Mouse (Mus musculus) limb, embryonic 14.5 days (tissue): Measurements from ENCODE around the gene Jakmip3. TPM values are rescaled to one million over a fixed set of nuclear protein-coding genes. Genes with fewer than 3 reads are reported as not detected.
A peak's percentile ranks its signal among the peaks of the same experiment; 100 is the strongest.

Experiments used
- ATAC-seq: fragments of 200-750 bp; cut with Nextera tagmentation; 2 replicates; pipeline ENCODE4 v1.8.0; 2017; ENCODE audit warnings: low read depth, moderate number of reproducible peaks, moderate TSS enrichment; ENCODE audit not compliant: low FRiP score
- DNase-seq: peaks from one replicate; pipeline ENCODE4 v3.0.0-alpha.2; 2015; ENCODE audit warnings: low spot score
- H3K27ac ChIP-seq: fragments of 300-500 bp; sonication (generic); replicated peaks from 2 replicates; pipeline ENCODE4 v1.5.1; 2014; ENCODE audit warnings: low read depth, mild to moderate bottlenecking, low read length, moderate library complexity, mixed read lengths
- H3K27me3 ChIP-seq: fragments of 300-500 bp; sonication (generic); 2 replicates; pipeline ENCODE4 v1.6.1; 2014; ENCODE audit warnings: low read length, mixed read lengths; ENCODE audit not compliant: control insufficient read depth, insufficient read depth
- H3K36me3 ChIP-seq: fragments of 300-500 bp; sonication (generic); 2 replicates; pipeline ENCODE4 v1.6.1; 2014; ENCODE audit warnings: mild to moderate bottlenecking, low read length, moderate library complexity, mixed read lengths; ENCODE audit not compliant: control insufficient read depth, insufficient read depth
- H3K4me1 ChIP-seq: fragments of 300-500 bp; sonication (generic); 2 replicates; pipeline ENCODE4 v1.6.1; 2014; ENCODE audit warnings: antibody characterized with exemption, low read length, mixed read lengths; ENCODE audit not compliant: control insufficient read depth, insufficient read depth
- H3K4me2 ChIP-seq: fragments of 300-500 bp; sonication (generic); replicated peaks from 2 replicates; pipeline ENCODE4 v1.6.1; 2014; ENCODE audit warnings: low read depth, mild to moderate bottlenecking, low read length, moderate library complexity; ENCODE audit not compliant: severe bottlenecking
- H3K4me3 ChIP-seq: fragments of 300-500 bp; sonication (generic); replicated peaks from 2 replicates; pipeline ENCODE4 v1.5.1; 2014; ENCODE audit warnings: low read length
- H3K9ac ChIP-seq: fragments of 300-500 bp; sonication (generic); 2 replicates; pipeline ENCODE4 v1.6.1; 2014; ENCODE audit warnings: mild to moderate bottlenecking, low read depth, low read length, moderate library complexity; ENCODE audit not compliant: severe bottlenecking
- H3K9me3 ChIP-seq: fragments of 300-500 bp; sonication (generic); 2 replicates; pipeline ENCODE4 v1.6.1; 2016; ENCODE audit warnings: low read length; ENCODE audit not compliant: control insufficient read depth
- POLR2A ChIP-seq: fragments of 200-500 bp; IDR thresholded peaks from 2 replicates; pipeline ENCODE4 v1.8.0; 2012; ENCODE audit warnings: inconsistent platforms, mild to moderate bottlenecking, moderate library complexity, borderline replicate concordance; ENCODE audit not compliant: insufficient read depth, insufficient read length; ENCODE audit errors: extremely low read depth
- WGBS: fragments of 180-500 bp; shearing (Covaris S2); extraction: QIAGEN DNeasy Blood & Tissue Kit; methylation state at CpG from one replicate; pipeline ENCODE4 v1.1.7; 2014; 5-methylcytosine and 5-hydroxymethylcytosine counted together
- polyA plus RNA-seq, 2 experiments: library from polyadenylated mRNA; depleted of rRNA in 1 of 2; stranded (reverse) in 1 of 2; unstranded in 1 of 2; fragments of >200 nt; fragmentation: Nextera tagmentation in 1 of 2; extraction: Ambion mirVana in 1 of 2; gene quantifications; 2 replicates each; pipeline versions ENCODE4 v1.2.1 to v1.2.3; 2012 to 2014

Gene Jakmip3
- polyA plus RNA-seq, 2 experiments: 0.48 to 1.4 TPM

DNA sequence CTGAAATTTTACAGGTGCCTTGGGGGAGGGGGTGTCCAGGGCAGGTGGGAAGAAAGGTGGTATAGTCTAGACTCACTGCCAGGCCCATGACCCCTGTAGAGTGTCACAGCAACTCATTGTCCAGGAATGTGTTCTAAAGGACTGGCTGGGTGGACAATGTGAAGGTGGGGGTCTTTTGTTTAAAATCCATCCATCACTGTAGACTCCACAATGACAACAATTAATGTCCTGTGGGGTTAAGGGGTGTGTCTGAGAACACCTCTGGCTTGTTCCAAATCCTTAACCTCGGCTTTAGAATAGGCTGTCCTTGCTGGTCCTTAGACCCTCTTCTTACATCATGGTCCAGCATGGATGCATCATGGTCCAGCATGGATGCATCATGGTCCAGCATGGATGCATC is 143.8 kb downstream of the Jakmip3 start:
- no peak for DNase-seq
- Histone ChIP-seq H3K9me3 (no peaks in the 10 kb centered on the region), H3K27me3 (peaks cover 17% of the 10 kb centered on the region; the same call in 1 of the 2 replicates), H3K4me1 (peaks cover 15% of the 10 kb centered on the region), H3K9ac (no peak overlapping the region), H3K36me3 (no peaks in the 10 kb centered on the region), H3K27ac (no peak overlapping the region), H3K4me2 (no peak overlapping the region), H3K4me3 (no peak overlapping the region)
- no peak for TF ChIP-seq POLR2A
- no peak for ATAC-seq
- WGBS: 92% methylated on average over 1 of the region's 1 CpGs

- no peaks in the 10 kb centered on the region for H3K9me3 ChIP-seq
- H3K4me2 ChIP-seq: peak within 1 kb of the TSS; percentile 64
- H3K4me1 ChIP-seq: peaks cover 15% of the 10 kb centered on the region
- 6% methylated on average over 28 of the region's 32 CpGs for WGBS
- H3K27ac ChIP-seq: no peak within 1 kb of the TSS
- ATAC-seq (peak; percentile 88), DNase-seq (peak; percentile 69)
- H3K27me3 ChIP-seq: peaks cover 17% of the 10 kb centered on the region; the same call in 1 of the 2 replicates
- peak within 1 kb of the TSS; percentile 57 for H3K4me3 ChIP-seq
- H3K36me3 ChIP-seq: no peaks in the 10 kb centered on the region; the same call in 1 of the 2 replicates
- peak within 1 kb of the TSS; percentile 77 for H3K9ac ChIP-seq
- TF ChIP-seq POLR2A: 0 out of 2 replicates have a peak, but pooled peaks have one; percentile 26
These were observed 145.2 kb downstream of the Jakmip3 start, which contains the start of gene Dpysl4 for GRCm38 (mm10) chr7:139085629-139086194. Gene Dpysl4, plus strand, starts transcription at chr7:139086001.

GRCm38 (mm10) chr7:139086195-139087158 is 145.9 kb downstream of the Jakmip3 start:
- Histone ChIP-seq H3K4me2 (peak overlapping the region; percentile 64), H3K36me3 (no peaks in the 10 kb centered on the region; the same call in 1 of the 2 replicates), H3K9me3 (no peaks in the 10 kb centered on the region), H3K27ac (no peak overlapping the region), H3K9ac (peak overlapping the region; percentile 77), H3K4me3 (peak overlapping the region; percentile 57), H3K4me1 (peaks cover 15% of the 10 kb centered on the region), H3K27me3 (peaks cover 17% of the 10 kb centered on the region; the same call in 1 of the 2 replicates)
- WGBS: 3% methylated on average over 49 of the region's 61 CpGs
- DNase-seq (no peak), ATAC-seq (peak; percentile 56)
- no peak for TF ChIP-seq POLR2A

GRCm38 (mm10) chr7:139087801-139088200 is 147.3 kb downstream of the Jakmip3 start:
- H3K9me3 ChIP-seq: no peaks in the 10 kb centered on the region
- H3K4me1 ChIP-seq: peaks cover 15% of the 10 kb centered on the region
- DNase-seq (peak; percentile 8), ATAC-seq (no peak)
- peaks cover 17% of the 10 kb centered on the region; the same call in 1 of the 2 replicates for H3K27me3 ChIP-seq
- 70% methylated on average over 2 of the region's 2 CpGs for whole genome bisulfite sequencing
- H3K9ac ChIP-seq: no peak overlapping the region
- no peak for TF ChIP-seq POLR2A
- peaks cover 11% of the 10 kb centered on the region for H3K36me3 ChIP-seq
- no peak overlapping the region for H3K4me3 ChIP-seq
- H3K4me2 ChIP-seq: no peak overlapping the region
- H3K27ac ChIP-seq: no peak overlapping the region
